Mouse (Mus musculus) embryo, embryonic 11.5 days (tissue): ENCODE measurements around the gene Prkce.

Experiments used
- DNase-seq: peaks from one replicate; pipeline ENCODE4 v3.0.0-alpha.2; 2012; ENCODE audit warnings: low read depth, low spot score

Prkce gene

GRCm38 (mm10) chr17:86218553-86218952 is 51.0 kb downstream of the Prkce start:
- DNase-seq = no peak

- no peak for DNase-seq
Observed at GRCm38 (mm10) chr17:86225488-86226186, 58.1 kb downstream of the Prkce start.

GRCm38 (mm10) chr17:86226198-86226597 is 58.6 kb downstream of the Prkce start:
- no peak for DNase-seq

GRCm38 (mm10) chr17:86226635-86227034 is 59.0 kb downstream of the Prkce start:
- no peak for DNase-seq

- DNase-seq = no peak
Observed at GRCm38 (mm10) chr17:86227389-86227788, 59.8 kb downstream of the Prkce start.

- DNase-seq = no peak
Observed at GRCm38 (mm10) chr17:86228850-86229249, 61.3 kb downstream of the Prkce start.

- DNase-seq = no peak
Observed at GRCm38 (mm10) chr17:86230141-86230633, 62.6 kb downstream of the Prkce start.

GRCm38 (mm10) chr17:86231741-86232179 is 64.2 kb downstream of the Prkce start:
- DNase-seq = no peak

- no peak for DNase-seq
Observed at GRCm38 (mm10) chr17:86232248-86232647, 64.7 kb downstream of the Prkce start.

GRCm38 (mm10) chr17:86234587-86235150 is 67.1 kb downstream of the Prkce start:
- DNase-seq = no peak

- no peak for DNase-seq
Observed at GRCm38 (mm10) chr17:86236026-86236712, 68.6 kb downstream of the Prkce start.

- no peak for DNase-seq
Observed at GRCm38 (mm10) chr17:86236861-86237763, 69.5 kb downstream of the Prkce start.

- DNase-seq = no peak
Observed at GRCm38 (mm10) chr17:86242291-86242690, 74.7 kb downstream of the Prkce start.

- no peak for DNase-seq
Observed at GRCm38 (mm10) chr17:86243109-86243527, 75.5 kb downstream of the Prkce start.

GRCm38 (mm10) chr17:86244397-86244796 is 76.8 kb downstream of the Prkce start:
- DNase-seq = no peak

- DNase-seq = no peak
Observed at GRCm38 (mm10) chr17:86248832-86249231, 81.2 kb downstream of the Prkce start.

GRCm38 (mm10) chr17:86249499-86250405 is 82.2 kb downstream of the Prkce start:
- DNase-seq = no peak

- DNase-seq = no peak
Observed at GRCm38 (mm10) chr17:86250406-86250905, 82.9 kb downstream of the Prkce start.

- DNase-seq = no peak
Observed at GRCm38 (mm10) chr17:86253884-86254283, 86.3 kb downstream of the Prkce start.

- DNase-seq = no peak
Observed at GRCm38 (mm10) chr17:86254285-86254684, 86.7 kb downstream of the Prkce start.
